Mouse (Mus musculus) spleen, postnatal 4 days (tissue): ENCODE results near the gene Tmem254a.
"Not testable (repeated sequence)": the region's sequence is repeated elsewhere in the genome, so short reads cannot be mapped to it uniquely, and the experiment has no call there.

Experiments
- DNase-seq, 2 experiments: peaks; one replicate each; pipeline ENCODE4 v3.0.0; 2022; ENCODE audit warnings: low spot score in 2 of 2

Tmem254a gene

DNA sequence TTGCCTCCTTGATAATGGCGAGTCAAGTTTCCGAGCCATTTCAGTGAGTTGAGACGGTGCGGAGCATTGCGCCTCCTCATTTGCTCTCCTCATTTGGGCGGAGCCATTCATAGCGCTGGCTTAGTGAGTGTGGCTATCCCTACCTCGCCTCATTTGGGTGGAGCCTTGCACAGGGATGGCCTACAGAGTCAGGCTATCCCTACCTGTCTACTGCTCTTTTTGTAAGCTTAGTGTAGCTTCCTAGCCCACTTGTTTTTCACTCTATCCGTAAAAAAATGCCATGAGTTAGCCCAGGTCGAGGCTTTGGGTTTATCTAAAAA lies at the start of gene Tmem254a:
Gene Tmem254a (minus strand): TSS at position 111 of the 320 bp plus-strand sequence.
- not testable (repeated sequence) for DNase-seq

DNA sequence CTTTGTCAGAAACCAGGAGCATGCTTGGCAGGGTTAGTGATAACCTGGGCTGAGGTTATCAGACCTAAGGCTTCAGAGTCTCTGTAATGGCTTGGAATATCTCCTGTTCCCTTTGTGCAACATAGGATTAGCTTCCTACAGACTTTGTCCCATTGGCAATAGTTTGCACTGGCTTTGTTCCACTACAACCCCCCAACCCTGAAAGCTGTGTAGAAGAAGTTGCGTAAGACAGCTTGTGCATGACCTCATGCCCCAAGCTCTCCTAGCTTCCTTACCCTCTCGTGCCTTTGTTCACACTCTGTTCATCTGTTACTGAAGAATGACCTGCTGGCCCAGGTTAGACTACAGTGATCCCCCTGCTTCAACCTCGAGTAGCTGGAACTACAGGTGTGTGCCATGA lies 30.4 kb upstream of the Tmem254a start:
- DNase-seq: not testable (repeated sequence)

DNA sequence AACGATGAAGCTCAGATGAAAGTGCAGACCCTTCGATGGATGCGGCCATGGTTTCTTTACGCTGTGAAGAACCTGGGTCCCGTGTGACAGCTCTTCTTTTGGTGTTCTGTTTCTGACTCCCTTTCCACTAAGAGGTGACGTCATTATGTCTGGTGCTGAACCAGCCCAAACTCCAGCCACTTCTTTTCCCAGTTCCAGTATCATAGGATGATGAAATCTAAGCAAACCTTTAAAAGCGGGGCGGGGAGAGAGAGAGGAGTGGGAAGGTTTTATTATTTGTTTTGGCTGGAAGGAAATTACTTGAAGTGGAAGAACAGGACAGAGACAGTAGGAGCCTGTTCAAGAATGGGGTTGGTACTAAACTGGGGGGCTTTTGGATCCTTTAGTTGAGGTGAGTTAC lies 10.5 kb upstream of the Tmem254a start, which contains the start of gene Cphx1:
Gene Cphx1 (plus strand): TSS at position 301 of the 400 bp plus-strand sequence.
- DNase-seq: not testable (repeated sequence)

DNA sequence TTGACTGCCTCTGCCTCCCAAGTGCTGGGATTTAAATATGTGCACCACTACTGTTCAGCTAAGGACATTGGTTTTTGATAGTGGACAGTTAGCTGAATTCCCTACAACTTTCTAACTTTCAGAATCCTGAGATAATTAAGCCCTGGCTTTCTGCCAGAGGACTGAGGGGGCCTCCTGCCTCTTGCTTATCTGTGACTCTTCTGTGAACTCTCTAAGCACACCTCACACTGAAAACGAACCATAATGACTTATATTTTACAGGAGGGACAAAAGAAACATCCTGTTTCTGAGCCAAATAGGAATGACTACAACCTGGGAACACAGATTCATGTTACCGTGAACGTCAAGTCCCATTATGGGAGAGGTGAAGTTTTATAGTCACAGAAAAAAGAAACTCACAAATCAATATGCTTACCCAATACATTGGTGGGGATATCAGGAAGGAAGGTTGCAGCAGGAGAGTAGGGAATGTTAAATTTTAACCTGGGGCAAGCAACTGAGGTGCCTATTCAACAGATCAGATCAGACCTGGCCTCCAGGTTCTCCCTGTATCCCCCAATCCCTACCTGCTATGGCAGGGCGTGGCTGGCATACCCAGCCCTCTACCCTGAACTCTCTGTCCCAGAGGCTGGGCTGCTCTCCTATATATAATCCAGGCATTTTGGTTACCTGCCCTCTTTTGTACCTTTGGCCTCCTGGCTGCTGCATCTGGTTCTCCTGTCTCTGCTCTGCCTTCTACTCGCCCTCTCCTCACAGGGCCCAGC lies 9.6 kb upstream of the Tmem254a start:
- DNase-seq: not testable (repeated sequence)

- not testable (repeated sequence) for DNase-seq
These were observed 484 bp downstream of the Tmem254a start for GRCm38 (mm10) chr14:25926814-25927561.

GRCm38 (mm10) chr14:25918427-25919170 lies 8.9 kb downstream of the Tmem254a start:
- not testable (repeated sequence) for DNase-seq

DNA sequence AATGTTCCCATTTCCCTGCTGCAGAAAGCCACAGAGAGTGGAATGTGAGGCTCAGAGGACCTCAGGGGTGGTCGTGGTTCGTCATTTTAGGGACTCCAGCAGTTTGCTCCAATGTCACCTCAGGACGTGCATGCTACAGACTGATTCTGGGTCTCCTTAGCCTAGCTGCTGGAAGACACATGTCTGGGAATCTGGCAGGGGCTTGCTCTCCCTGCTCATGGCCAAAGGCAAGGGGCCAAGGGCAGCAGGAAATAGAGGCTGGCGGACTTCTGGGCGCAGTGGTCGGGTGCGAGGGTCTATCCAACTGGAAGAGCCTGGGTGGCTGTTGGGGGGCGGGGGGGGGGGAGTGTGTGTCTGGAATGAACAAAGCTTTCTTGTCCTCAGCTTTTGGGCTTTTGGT lies 18.5 kb downstream of the Tmem254a start:
- DNase-seq: not testable (repeated sequence)

DNA sequence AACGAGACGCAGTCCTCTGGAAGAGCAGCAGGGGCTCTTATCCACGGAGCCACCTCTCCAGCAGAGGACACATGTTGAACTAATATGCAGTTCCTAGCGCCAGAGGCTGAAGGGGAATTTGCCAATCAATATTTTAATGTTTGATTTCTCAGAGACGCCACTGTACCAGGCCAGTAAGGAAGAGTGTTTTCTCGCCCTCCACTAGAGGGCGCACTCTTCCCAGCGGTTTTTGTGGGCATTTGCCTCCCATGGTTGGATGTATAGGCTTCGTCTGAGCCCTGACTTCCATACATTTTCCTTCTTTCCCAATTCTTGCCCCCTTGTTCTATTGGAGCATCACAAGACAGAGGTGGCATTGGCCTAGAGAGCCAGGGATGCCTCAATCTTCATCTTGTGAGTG lies 20.2 kb downstream of the Tmem254a start:
- DNase-seq: not testable (repeated sequence)

DNA sequence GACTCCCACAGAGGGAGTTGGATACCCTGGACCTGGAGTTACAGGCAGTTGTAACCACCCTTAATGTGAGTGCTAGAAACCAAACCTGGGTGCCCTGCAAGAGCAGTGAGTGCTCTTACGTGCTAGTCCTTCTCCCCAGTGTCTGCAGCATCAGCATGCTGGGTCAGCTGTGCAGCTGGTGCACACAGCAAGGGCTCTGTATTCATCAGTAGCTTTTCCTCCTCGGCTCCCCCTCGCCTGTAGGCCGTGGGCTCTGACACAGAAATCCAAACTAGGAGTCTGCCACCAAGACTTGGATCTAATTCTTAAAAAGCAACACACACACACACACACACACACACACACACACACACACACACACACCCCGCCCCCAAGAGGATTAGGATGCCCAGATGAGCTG lies 22.2 kb downstream of the Tmem254a start:
- DNase-seq: not testable (repeated sequence)

DNA sequence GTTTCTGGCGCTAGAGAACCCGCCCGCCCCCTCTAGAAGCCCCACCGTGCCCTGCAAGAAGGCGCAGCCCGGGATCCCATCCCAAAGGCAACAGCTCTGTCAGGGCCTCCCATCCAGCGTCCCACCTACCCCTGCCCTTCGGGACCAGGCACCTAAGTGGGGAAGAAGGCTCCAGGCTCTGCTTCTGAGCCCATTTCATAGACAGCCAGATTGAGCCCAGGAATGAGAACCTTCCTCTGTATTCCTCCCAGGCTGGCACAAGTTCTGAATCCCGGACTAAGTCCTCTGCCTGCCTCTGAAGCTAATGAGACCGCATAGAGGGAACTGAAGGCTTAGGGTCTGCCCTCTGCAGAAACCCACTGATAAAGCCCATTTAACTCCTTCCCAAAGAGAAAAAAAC lies 24.5 kb downstream of the Tmem254a start, which contains the start of gene Plac9a:
Gene Plac9a (minus strand): TSS at position 101 of the 400 bp plus-strand sequence.
- DNase-seq: not testable (repeated sequence)

- DNase-seq: not testable (repeated sequence)
These were observed 31.8 kb downstream of the Tmem254a start for GRCm38 (mm10) chr14:25895686-25896085.

- not testable (repeated sequence) for DNase-seq
These were observed 32.9 kb downstream of the Tmem254a start for GRCm38 (mm10) chr14:25894566-25894965.

GRCm38 (mm10) chr14:25885886-25886285 lies 41.6 kb downstream of the Tmem254a start:
- DNase-seq: not testable (repeated sequence)

- not testable (repeated sequence) for DNase-seq
These were observed 45.7 kb downstream of the Tmem254a start for GRCm38 (mm10) chr14:25881769-25882168.

DNA sequence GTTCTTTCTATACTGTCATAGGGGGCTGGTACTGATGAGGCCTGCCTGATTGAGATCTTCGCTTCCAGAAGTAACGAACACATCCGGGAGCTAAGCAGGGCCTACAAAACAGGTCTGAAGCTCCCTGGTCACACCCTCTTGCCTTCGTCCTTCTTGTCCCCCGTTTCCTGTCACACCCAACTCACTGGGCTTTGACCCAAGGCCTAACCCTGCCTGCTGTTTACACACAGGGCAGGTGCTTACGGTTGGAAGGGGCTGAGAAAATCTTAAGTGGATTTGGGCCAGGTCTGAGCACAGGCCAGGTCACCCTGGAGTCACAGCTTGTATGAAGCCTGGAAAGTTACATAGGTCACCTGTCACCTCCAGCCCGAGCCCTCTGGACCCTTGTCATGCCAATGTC lies 50.8 kb downstream of the Tmem254a start:
- not testable (repeated sequence) for DNase-seq
